8 mouse cellular contexts compared by ENCODE assay signal in the genomic region with DNA sequence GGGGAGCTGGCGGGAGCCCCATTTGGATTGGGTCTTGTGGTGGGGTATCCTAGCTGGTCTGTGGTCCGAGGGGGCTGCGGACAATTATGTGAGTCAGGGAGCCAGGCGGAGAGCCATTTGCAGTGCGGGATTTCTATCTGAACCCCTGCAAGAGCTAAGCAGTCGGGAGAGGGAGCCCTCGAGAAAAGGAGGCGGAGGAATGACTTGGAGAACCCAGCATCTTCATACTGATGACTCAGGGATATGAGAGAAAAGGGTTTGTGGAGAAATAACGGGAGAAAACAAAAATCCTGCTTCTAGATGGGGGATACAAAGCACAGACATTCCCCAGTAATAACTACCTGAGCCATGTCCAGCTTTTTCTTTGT. TPM values are rescaled to one million over a fixed set of nuclear protein-coding genes. Genes with fewer than 3 reads are reported as not detected.
A peak's percentile ranks its signal among the peaks of the same experiment; 100 is the strongest.
DNase-seq lines count a peak whose midpoint lies in the region; ATAC-seq and TF ChIP-seq lines count a peak whose summit lies in the region.

No protein-coding gene starts in this region.

- H3K4me2 ChIP-seq in forebrain, embryonic 11.5 days (ENCODE audit: low read depth, low read length, severe bottlenecking) = peak overlapping the region; percentile 96
- H3K4me2 ChIP-seq in intestine, embryonic 16.5 days (ENCODE audit: low read depth, low read length) = peak overlapping the region; percentile 98

- 0 out of 2 replicates have a peak, but pooled peaks have one; percentile 19 for TF ChIP-seq CTCF in lung, adult 2 months (IDR thresholded peaks at IDR 0.05; ENCODE audit: insufficient read depth, low read length)

- peak; percentile 78 for ATAC-seq in forebrain, embryonic 11.5 days (replicated peaks; ENCODE audit: low FRiP score)
- peak; percentile 62 for ATAC-seq in intestine, embryonic 16.5 days
- ATAC-seq in megakaryocyte-erythroid progenitor cell, adult 5-6 weeks (replicated peaks; ENCODE audit: low FRiP score, low TSS enrichment, poor library complexity, severe bottlenecking) = peak; percentile 32
- ATAC-seq in monocyte, adult 5-6 weeks (replicated peaks; ENCODE audit: insufficient number of reproducible peaks, low FRiP score, low TSS enrichment, poor library complexity, severe bottlenecking) = no peak

- no peaks in the 10 kb centered on the region for H3K36me3 ChIP-seq in forebrain, embryonic 11.5 days (ENCODE audit: control insufficient read depth, insufficient read depth, low read length)
- H3K36me3 ChIP-seq in intestine, embryonic 16.5 days (ENCODE audit: control insufficient read depth, insufficient read depth, low read length) = no peaks in the 10 kb centered on the region

- no peak for DNase-seq in lung, adult 2 months
- no peak for DNase-seq in lung, postnatal 4 days
- DNase-seq in forebrain, embryonic 11.5 days (ENCODE audit: low spot score) = no peak
- DNase-seq in adrenal gland, adult (ENCODE audit: inconsistent age in 2 of 2, low spot score in 1 of 2) = no peak

- H3K4me1 ChIP-seq in lung, adult 2 months (ENCODE audit: control insufficient read depth, insufficient read depth, low read length) = no peaks in the 10 kb centered on the region
- H3K4me1 ChIP-seq in brown adipose tissue, adult 24 weeks (ENCODE audit: control insufficient read depth, insufficient read depth, insufficient read length, low read length) = no peaks in the 10 kb centered on the region
- H3K4me1 ChIP-seq in forebrain, embryonic 11.5 days (replicated peaks; ENCODE audit: control insufficient read depth, insufficient read depth, low read length) = no peaks in the 10 kb centered on the region
- H3K4me1 ChIP-seq in intestine, embryonic 16.5 days (ENCODE audit: control insufficient read depth, insufficient read depth, low read length) = peaks cover 6% of the 10 kb centered on the region

- H3K27ac ChIP-seq in brown adipose tissue, adult 24 weeks (replicated peaks; ENCODE audit: low read depth, low read length) = no peak overlapping the region
- H3K27ac ChIP-seq in forebrain, embryonic 11.5 days (ENCODE audit: low read depth, low read length) = no peak overlapping the region
- H3K27ac ChIP-seq in intestine, embryonic 16.5 days (ENCODE audit: low read length) = no peak overlapping the region

- H3K9ac ChIP-seq in forebrain, embryonic 11.5 days (ENCODE audit: low read length) = peak overlapping the region; percentile 55; the same call in 1 of the 2 replicates
- H3K9ac ChIP-seq in intestine, embryonic 16.5 days (ENCODE audit: low read depth, low read length) = peak overlapping the region; percentile 51; the same call in 1 of the 2 replicates

- no peaks in the 10 kb centered on the region for H3K9me3 ChIP-seq in forebrain, embryonic 11.5 days (ENCODE audit: control insufficient read depth, low read length)
- no peaks in the 10 kb centered on the region for H3K9me3 ChIP-seq in intestine, embryonic 16.5 days (ENCODE audit: control insufficient read depth, low read length)

- peak overlapping the region; percentile 75 for H3K4me3 ChIP-seq in lung, adult 2 months (replicated peaks; ENCODE audit: extremely low read depth, low read depth, low read length)
- H3K4me3 ChIP-seq in brown adipose tissue, adult 24 weeks (ENCODE audit: insufficient read depth, low read depth, low read length) = peak overlapping the region; percentile 49
- H3K4me3 ChIP-seq in forebrain, embryonic 11.5 days (ENCODE audit: low read depth, low read length) = peak overlapping the region; percentile 67
- H3K4me3 ChIP-seq in intestine, embryonic 16.5 days (ENCODE audit: low read length) = peak overlapping the region; percentile 63

- peaks cover 7% of the 10 kb centered on the region for H3K27me3 ChIP-seq in forebrain, embryonic 11.5 days (ENCODE audit: control insufficient read depth, insufficient read depth, low read length)
- peaks cover 4% of the 10 kb centered on the region; the same call in 1 of the 2 replicates for H3K27me3 ChIP-seq in intestine, embryonic 16.5 days (replicated peaks; ENCODE audit: control insufficient read depth, insufficient read depth, low read length)

- WGBS in lung, adult 2 months = 2% methylated on average over 9 of the region's 9 CpGs
- 1% methylated on average over 9 of the region's 9 CpGs for WGBS in forebrain, embryonic 11.5 days
- under 1% methylated on average over 9 of the region's 9 CpGs for WGBS in intestine, embryonic 16.5 days

- no peak for TF ChIP-seq POLR2A in lung, adult 2 months (IDR thresholded peaks at IDR 0.05; ENCODE audit: borderline replicate concordance, extremely low read depth, low read depth, low read length)

RNA-seq across cellular contexts. Expression of gene Bicdl1, which starts 1.4 kb away (rescaled TPM):
- 25.9 and 26.2 TPM in 2 replicates for polyA plus RNA-seq in lung, adult 2 months (2012; rRNA removed)
- 3.1 and 6.1 TPM in 2 replicates for polyA plus RNA-seq in brown adipose tissue, adult 24 weeks (2012; ENCODE audit: insufficient read depth, insufficient read length, missing spikeins)
- polyA plus RNA-seq in forebrain, embryonic 11.5 days (2014; fragmentation: Nextera tagmentation; extraction: Ambion mirVana) = 11.1 and 13.2 TPM in 2 replicates
- 9.1 and 9.7 TPM in 2 replicates for polyA plus RNA-seq in intestine, embryonic 16.5 days (2015; fragmentation: Nextera tagmentation; extraction: Ambion mirVana)
- 1.4 and 1.5 TPM in 2 replicates for total RNA-seq in megakaryocyte-erythroid progenitor cell, adult 5-6 weeks (2014; fragmentation: Nextera tagmentation)
- 1.3 TPM in 1 of 2 replicates, not detected in the other for total RNA-seq in megakaryocyte-erythroid progenitor cell, adult 5-6 weeks (2017)
- total RNA-seq in monocyte, adult 5-6 weeks (2017) = 6.0 to 10.2 TPM (median 9.6 TPM) in 3 replicates
